Mouse (Mus musculus) yolk sac, embryonic 10.5 days (tissue): ENCODE measurements around the gene Rabgap1l.
"Not testable (repeated sequence)": the region's sequence is repeated elsewhere in the genome, so short reads cannot be mapped to it uniquely, and the experiment has no call there.

Experiments used
- DNase-seq: peaks from one replicate; pipeline ENCODE4 v3.0.0-alpha.2; 2017; ENCODE audit warnings: low spot score

Rabgap1l gene

DNA sequence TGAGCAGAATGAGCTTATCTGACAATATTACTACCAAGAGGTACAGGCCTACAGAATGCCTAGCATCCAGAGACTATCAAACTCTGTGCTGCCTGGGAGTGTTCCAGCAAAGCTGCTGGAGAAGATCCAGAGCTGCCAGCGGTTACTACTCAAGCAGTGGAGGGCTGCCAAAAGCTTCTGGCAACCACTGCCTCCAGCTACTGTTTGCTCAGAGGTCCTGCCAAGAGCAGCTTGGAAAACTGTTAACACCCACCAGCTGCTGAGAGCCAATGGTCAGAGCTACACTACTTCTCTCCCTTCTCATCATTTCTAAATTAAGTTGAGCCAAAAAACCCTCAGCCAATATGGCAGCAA, 99.9 kb downstream of the Rabgap1l start:
- no peak for DNase-seq

DNA sequence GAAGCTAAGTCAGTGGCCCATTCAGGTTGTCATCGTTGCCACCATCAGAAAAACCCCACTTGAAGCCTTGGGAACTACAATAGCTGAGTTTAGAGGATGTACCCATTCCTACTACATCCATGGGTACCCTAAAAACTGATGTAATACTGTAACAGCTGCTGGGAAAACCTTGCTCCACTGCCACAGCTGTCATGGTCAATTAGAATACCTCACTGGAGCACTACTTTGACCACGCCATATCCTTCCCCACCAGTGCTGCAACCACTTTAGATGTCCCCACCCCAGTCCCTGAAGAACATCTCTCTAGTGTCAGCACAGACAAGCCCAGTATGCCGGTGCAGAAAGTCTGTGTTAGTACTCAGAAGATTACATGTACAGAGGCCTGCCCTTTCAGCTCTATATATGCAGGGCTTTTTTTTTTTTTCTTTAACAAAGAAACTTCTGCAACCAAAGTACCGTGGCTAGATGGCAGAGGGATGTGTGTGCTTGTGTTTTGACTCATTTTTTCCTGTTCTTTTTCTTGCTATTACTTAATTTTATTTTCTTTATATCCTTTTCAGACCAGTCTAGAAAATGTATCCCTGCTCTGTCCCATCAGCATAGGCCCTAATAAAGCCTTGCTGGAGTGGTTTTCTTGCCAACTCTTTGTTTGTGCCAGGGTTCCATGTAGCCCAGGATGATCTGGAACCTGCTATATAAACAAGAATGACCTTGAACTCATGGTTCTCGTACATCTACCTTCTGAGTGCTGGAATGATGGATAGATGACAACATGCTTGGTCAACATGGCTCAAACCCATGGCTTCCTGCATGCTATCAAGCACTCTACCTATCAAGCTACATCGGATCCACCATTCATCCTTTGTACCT, 100.6 kb downstream of the Rabgap1l start:
- no peak for DNase-seq

DNA sequence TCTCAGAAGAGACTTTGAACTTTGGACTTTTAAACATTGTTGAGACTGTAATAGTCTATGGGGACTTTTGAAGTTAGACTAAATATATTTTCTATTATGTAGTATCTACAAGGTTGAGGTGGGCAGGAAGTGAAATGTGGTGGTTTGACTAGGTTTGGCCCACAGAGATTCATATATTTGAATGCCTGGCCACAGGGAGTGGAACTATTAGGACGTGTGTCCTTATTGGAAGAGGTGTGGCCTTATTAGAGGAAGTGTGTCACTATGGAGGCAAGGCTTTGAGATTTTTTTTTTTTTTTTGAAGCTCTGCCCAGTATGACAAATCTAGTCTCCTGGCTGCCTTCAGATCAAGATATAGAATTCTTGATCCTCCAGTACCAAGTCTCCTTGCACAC, 101.8 kb downstream of the Rabgap1l start:
- no peak for DNase-seq

DNA sequence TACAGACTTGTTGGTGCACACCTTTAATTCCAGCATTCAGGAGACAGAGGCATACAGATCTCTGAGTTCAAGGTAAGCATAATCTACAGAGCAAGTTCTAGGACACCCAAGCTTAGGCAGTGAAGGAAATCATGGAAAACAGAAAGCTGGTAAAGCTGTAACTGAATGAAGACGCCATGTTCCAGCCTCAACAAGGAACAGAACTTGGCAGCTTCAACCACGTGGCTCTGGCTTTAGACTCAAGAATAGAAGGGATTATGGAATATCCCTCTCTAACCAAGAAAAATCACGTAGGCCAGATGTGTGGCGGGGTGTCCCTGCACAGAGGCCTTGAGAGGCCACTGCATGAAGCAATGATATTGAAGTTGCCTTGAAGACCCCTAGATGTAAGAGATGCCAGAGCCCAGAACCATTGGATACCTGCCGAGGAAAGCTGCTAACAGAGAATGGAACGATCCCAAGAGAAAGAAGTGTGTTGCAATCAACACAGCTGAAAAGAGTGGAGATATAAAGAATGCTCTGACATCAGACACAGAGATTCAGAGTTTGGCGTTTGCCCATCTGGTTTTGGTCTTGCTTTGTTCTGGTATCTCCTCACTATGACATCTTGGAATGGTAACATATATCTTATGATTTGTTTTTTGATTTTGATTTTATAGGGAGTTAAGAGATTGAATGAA, 102.4 kb downstream of the Rabgap1l start:
- no peak for DNase-seq

DNA sequence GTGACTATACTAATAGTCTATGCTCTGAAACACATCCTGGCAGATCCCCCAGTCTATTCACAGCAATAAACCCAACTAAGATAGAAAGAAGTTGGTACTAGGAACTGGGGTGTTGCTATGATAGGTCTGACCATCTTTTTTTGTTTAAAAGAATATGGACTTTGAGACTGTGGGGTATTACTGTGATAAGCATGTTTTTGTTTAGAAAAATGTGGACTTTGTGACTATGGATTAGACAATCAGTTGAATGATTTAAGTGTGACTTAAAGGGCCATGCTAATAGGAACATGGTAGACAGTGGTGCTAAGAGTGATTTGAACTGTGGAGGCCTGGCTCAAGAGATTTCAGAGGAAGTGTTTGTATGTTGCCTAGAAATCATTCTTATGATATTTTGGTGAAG, 103.5 kb downstream of the Rabgap1l start:
- DNase-seq = no peak

DNA sequence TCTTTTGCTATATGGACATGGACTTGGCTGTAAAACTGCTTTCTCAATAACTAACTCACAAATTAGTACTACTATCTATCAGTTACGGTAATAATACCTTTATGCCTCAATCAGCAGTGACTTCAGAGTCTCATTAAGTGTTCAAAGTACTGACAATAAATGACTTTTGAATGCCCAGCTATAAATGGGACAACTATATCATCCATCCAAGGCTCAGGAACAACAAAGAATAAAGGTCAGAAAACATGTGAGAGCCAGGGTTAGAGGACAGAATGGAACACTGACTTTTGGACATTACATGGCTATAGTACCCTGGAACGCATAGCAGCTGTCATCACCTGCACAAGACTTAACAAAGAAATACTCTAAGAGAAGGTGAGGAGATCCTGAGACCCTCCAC, 108.8 kb downstream of the Rabgap1l start:
- no peak for DNase-seq

DNA sequence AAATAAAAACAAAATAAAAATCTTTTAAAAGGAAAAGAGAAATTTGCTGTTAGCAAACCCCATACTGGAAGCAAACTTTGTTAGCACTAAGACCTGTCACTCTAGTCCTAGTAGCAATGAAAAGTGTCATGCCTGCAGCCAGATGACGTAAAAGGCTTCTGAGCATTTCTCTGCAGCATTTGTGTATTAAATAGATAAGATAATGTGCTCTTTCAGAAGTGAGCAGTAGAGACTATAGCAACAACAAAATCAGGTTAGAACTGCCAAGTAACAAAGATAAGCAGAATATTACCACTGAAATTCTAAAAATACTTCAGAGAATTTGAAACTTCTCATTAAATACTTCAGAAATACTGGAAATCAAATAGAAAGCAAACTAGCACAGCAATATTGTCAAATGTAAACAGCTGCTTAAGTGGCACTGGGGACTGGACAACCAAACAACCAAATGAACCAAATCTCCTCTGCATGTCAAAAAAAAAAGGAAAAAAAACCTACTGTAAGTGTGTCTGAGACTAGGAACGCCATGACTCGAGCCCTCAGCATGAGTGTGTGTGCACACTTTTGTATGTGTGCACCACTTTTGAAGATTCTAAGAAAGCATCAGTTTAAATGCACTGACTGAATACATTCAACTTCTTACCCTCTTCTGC, 111.5 kb downstream of the Rabgap1l start:
- DNase-seq = no peak

DNA sequence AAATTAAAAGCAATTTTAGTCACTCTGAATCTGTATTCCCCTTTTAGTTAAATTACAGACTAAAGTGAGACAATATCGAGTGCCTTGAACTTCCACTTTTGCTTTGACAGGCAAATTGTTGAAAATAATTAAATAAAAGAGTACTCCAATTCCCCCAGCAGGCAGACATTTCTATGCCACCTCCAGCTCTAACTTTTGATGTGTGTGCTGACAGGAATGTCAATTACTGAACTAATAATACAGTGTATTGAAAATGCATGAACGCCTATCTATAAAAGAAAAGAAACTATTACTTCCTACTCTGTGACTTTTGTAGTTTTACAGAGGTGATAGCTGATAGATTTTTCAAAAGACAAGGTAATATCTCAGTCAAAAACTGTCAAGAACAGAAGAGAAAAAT, 118.2 kb downstream of the Rabgap1l start:
- DNase-seq = no peak

DNA sequence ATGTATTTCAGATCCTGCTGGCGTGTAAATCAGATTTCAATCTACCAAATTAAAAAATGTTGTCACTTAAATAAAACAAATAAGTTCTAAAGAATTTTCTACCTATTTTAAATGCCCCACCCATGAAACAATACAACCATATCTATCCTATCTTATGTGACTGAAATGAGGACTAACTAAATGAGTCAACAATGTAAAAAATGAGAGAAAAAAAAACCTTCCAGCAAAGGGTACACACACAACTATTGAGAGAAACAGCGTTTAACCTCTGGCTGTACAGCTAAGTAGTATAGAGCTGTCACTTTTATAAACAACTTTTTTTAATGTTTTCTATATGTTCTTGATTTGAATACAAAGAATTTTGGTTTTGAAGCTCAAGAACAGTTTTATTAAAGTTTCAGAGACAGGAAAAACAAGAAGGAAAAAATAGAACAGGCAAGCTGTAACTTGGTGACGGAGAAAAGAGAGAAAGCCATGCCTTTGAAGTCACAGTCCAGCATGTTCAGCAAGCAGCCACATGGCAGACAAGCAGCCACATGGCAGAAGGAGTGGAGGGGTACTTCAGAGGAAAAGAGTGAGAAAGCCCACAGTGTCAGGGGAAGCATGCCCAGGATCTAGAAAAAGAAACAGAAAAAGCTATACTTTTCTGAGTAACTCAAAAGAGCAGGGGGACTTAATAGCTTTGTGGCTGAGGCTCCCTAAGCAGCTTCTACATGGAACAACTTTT, 120.8 kb downstream of the Rabgap1l start:
- DNase-seq = no peak

DNA sequence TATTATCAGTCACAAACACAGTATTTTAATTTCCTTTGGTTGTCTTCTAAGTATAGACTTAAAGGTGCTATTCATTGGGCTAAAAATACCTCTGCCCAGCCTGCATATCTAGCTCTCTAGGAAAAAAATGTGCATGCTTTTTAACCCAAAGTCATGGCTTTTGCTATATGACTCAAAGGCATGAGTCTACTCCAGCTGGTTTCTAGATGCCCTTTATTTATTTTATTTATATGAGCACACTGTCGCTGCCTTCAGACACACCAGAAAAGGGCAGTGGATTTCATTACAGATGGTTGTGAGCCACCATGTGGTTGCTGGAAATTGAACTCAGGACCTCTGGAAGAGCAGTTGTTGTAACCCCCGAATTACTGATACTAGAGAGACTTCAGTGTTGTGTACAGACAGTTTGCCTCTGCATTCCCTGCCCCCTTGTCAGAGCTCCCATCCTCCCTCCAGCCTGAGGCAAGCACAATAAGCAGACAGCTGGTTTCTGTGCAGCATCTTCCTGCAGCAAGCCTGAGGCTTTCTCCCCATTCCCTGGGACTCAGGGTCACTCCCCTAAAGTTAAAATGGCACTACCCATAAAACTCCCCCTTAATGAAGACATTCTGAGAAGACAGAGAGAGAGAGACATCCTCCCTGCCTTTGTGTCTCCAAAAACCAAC, 137.1 kb downstream of the Rabgap1l start:
- no peak for DNase-seq

DNA sequence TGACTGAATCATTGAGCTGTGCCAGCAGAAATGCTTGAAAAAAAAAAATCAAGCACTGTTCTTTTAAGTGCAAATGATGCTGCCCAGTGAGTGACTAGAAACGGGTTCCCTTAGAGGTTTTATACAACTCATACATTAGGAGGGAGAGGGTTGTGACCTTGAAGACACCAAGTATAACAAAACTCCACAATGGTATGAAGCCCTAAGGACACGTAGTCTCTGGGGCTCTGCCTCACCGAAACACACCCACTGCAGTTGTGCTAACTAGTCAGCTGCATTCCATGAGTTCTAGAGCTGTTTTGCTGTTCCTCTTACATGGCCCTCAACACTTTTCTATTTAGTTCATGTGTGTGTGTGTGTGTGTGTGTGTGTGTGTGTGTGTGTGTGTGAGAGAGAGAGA, 141.3 kb downstream of the Rabgap1l start:
- no peak for DNase-seq

DNA sequence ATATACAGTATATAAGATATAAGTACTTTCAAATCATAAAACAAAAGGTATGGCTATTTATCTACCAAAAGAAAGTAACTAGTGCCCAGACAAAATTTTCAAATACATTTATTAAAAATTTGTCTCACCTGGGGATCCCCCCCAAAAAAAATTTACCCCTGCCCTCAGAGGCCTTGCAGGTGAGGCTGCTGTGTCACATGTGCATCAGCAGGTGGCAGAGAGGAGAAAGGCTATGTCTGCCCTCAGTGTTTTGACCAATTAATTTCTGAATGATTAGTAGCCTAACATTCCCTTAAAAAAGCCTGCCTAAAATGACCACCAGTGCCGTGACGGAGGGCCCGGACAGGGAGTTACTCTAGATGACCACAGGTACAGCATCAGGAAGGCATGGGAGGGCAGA, 147.6 kb downstream of the Rabgap1l start:
- no peak for DNase-seq

DNA sequence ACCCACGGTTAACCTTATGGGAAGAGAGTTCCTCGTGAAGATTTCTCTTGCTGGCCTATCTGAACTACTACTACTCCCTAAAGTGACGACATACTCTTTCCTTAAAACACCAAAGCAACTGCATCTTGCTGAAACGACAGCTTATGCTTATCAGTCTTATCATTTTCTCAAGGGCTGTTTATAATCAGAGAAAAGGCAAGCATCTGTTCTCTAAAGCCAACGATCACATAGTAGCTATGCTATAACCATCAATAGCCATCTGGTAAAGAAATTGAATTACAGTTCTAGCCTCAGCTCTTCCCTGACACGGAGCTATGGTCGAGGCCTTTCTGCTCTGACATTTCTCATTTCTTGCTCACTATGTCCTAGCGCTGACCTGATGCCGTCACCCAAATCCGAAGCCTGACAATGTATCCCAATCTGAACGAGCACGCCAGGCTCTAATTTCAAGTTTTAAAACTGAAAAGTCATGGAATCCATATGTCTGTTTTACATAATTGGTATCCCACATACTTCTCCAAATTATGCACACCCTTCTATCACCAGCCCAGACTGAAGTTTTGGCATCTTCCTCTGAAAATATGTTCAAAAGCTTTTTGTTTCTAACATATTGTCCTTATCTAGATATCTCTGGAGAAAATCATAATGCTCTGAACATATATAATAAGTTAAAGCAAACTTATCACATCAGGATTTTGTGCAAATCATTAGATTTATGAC, 164.6 kb downstream of the Rabgap1l start:
- DNase-seq = no peak

DNA sequence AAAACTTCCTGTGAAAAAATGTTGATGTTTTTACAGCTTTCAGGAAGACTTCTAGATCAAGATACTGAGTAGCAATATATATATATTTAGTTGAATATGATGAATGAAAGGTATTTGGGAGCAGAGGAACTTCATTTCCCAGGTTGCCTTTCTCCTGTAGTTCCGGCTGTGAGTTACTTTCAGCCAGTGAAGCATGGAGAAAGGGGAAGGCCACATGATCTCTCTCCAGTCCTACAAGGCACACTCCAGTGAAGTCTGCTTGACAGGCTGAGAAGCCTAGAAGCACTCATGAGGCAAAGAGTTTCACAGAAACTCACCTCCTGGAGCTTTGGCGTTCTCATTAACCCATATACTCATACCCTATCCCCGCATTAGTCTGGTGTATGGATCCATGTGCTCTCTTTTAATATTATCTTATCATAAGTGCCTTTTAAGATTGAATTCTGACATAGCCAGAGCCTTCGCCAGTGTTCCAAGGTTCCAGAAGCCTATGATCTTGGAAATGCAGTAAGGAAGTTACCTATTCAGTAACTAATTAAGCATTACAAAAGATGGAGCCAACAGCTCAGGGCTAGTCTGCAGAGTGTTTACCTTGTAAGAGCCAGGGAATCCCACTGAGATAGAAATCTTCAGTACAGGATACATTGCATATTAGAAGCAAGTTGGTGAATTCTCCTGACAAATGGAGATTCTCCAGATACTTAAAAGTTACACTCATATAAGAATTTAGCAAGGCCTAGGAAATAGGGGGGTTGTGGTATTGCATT, 168.5 kb downstream of the Rabgap1l start:
- DNase-seq = not testable (repeated sequence)

DNA sequence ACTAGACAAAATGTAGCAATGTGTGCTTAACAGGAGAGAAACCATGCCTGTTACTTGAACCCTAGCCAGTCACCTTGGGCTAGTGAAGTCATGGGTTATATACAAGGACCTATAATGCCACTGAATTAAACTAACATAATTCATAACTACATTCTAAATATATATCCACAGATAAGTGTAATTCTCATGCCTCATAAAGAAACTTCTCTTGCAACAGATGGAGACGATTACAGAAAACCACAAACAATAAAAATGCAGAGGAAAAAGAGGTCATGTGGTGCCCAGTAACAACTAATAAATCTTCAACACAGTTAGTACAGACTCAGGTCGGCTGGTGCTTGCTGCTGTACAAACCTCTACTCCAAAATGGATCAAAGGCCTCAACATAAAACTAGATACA, 174.8 kb downstream of the Rabgap1l start:
- no peak for DNase-seq

DNA sequence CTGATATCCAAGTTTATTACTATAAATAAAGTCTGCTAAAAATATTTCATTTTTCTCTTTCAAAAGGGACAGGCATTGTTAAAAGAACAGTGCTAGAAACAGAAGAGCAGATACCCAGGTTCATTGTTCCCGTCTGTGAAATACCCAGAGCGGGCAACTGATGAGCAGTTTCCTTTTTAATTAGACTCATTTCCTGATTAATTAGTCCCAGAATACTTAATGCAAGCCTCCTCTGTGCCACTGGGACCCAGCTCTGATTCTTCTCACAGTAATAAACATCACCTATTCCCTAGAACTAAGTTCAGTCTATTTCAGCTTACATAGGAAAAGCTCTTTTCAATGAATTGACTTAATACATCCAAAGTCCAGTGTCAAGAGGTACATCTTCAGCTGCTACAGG, 186.6 kb downstream of the Rabgap1l start:
- no peak for DNase-seq

DNA sequence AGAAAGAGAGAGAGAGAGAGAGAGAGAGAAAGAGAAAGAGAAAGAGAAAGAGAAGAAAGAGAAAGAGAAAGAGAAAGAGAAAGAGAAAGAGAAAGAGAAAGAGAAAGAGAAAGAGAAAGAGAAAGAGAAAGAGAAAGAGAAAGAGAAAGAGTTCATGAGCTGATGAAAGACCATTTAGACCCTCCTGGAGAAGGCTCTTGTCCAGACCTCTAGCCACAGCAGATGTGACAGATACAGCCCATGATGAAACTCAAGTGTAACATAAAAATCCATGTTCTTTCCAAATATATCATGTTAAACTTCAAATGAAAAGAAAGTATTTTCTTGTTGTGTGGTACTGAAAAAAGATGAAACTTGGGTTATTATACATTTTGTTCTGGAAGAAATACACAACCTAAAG, 189.7 kb downstream of the Rabgap1l start:
- not testable (repeated sequence) for DNase-seq

DNA sequence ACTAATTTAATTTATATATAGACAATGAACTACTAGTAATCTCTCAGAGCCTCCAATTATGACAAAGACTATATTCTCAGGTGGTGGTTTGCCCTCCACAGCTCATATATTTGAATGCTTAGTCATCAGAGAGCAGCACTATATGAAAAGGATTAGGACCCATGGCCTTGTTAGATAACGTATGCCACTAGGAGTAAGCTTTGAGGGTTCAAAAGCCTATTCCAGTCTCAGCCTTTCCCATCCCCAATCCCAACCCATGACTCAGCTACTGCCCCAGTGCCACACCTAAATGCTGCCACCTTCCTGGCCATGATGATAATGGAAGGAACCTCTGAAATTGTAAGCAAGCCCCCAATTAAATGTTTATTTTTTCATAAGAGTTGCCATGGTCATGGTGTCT, 195.6 kb downstream of the Rabgap1l start:
- no peak for DNase-seq

DNA sequence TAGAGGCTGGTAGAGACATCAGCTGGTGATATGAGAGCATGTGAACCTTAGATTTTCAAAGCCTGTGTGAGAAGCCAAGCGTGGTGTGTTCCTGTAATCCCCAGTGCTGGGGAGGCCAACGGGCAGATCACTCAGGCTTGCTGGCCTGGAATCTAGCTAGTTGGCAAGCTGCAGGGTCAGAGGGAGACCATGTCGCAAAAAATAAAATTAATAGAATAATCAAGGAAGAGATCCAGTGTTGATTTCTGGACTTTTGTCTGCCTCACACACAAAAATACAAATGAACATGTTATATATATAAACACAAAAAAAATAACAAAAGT, 196.1 kb downstream of the Rabgap1l start:
- no peak for DNase-seq

DNA sequence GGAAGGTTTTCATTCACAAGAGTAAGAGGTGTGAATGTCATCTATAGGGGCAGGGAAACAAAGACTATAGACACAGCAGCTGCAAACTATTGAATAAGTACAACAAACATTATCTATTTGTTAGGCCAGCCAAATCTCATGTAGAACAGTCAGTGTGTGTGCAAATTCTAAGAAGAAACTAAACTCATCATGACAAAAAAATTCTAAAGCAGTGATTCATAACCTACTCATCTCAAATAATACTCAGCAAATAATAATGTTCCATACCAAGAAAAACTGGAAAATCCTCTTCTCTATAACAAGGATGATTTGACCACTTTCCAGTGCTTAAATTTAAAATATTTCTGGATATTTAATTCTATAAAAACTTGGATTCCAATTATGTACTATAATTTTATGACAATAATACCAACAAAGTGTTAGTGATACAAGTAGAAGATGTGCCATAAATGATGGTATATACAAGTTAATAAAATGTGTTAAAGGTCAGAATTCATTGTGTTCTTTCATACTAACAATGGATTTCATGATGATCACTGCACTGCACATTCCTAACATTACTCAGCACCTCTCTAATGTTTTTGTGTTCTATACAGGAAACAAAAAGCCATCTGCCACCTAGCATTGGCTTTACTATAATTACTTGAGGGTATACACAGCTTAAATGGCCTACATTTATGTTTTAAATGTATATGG, 196.6 kb downstream of the Rabgap1l start:
- DNase-seq = no peak
